Mouse (Mus musculus) megakaryocyte, embryonic 14.5 days (primary cell): ENCODE results near the gene AL732309.1.

Experiments
- FLI1 ChIP-seq: IDR thresholded peaks from 2 replicates; pipeline ENCODE4 v1.6.1; 2012; ENCODE audit warnings: low read length, inconsistent platforms, mixed read lengths
- GATA1 ChIP-seq: IDR thresholded peaks from 3 replicates; pipeline ENCODE4 v1.6.1; 2012; ENCODE audit warnings: mixed read lengths, low read length, inconsistent platforms, borderline replicate concordance

DNA sequence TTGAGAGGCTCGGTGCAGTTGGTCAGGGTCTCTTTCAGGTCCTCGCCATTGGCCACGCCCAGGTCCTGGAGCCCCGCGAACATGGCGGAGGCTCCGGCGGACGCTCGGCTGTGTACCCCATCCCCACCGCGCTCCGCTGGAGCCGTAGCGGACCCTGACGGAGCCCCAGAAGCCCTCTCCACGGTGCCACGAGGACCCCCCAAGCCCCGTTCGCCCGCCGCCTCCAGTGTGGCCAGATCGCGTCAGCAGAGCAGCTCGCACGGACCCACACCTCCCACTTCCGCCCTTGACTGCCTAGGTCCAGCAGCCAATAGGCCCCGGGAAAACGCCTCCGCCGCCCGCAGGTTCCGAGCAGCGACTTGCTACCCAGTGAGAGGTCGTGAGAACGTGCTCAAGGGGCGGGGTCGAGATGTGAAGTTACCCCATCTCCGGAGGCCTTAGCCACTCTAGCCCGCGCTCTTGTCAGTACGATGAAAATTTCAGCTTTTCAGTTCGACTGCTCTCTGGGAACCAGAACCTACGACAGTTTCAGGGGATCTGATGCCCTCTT, 35.5 kb downstream of the AL732309.1 start, which contains the start of gene Nelfb:
- no peak for TF ChIP-seq GATA1
- no peak for TF ChIP-seq FLI1
